Mouse (Mus musculus) heart, adult 11 months (tissue): ENCODE measurements around the gene Shroom2.
"Not testable (repeated sequence)": the region's sequence is repeated elsewhere in the genome, so short reads cannot be mapped to it uniquely, and the experiment has no call there.

ENCODE experiments used
- DNase-seq: peaks from one replicate; pipeline ENCODE4 v3.0.0; 2022

Gene Shroom2

GRCm38 (mm10) chrX:152768891-152769599 is at the start of gene Shroom2:
Gene Shroom2 (minus strand): TSS chrX:152769465.
- peak; percentile 87 for DNase-seq

- no peak for DNase-seq
Observed at GRCm38 (mm10) chrX:152818996-152819395, 49.7 kb upstream of the Shroom2 start.

- DNase-seq = no peak
Observed at GRCm38 (mm10) chrX:152813339-152813738, 44.1 kb upstream of the Shroom2 start.

- DNase-seq = no peak
Observed at GRCm38 (mm10) chrX:152805317-152805716, 36.1 kb upstream of the Shroom2 start.

GRCm38 (mm10) chrX:152788611-152789010 is 19.3 kb upstream of the Shroom2 start:
- DNase-seq = no peak

- no peak for DNase-seq
Observed at GRCm38 (mm10) chrX:152788129-152788528, 18.9 kb upstream of the Shroom2 start.

- DNase-seq = no peak
Observed at GRCm38 (mm10) chrX:152781720-152782403, 12.6 kb upstream of the Shroom2 start, which contains the start of gene Gpr143. Gene Gpr143 (plus strand): TSS chrX:152781921.

- DNase-seq = peak; percentile 95
Observed at GRCm38 (mm10) chrX:152769600-152770157, 414 bp upstream of the Shroom2 start.

- no peak for DNase-seq
Observed at GRCm38 (mm10) chrX:152764171-152764570, 5.1 kb downstream of the Shroom2 start.

GRCm38 (mm10) chrX:152762855-152763254 is 6.4 kb downstream of the Shroom2 start:
- no peak for DNase-seq

GRCm38 (mm10) chrX:152762437-152762836 is 6.8 kb downstream of the Shroom2 start:
- DNase-seq = no peak

- DNase-seq = no peak
Observed at GRCm38 (mm10) chrX:152756293-152756692, 13.0 kb downstream of the Shroom2 start.

GRCm38 (mm10) chrX:152755819-152756218 is 13.4 kb downstream of the Shroom2 start:
- DNase-seq = no peak

GRCm38 (mm10) chrX:152745925-152746324 is 23.3 kb downstream of the Shroom2 start:
- DNase-seq = no peak

GRCm38 (mm10) chrX:152743642-152744041 is 25.6 kb downstream of the Shroom2 start:
- no peak for DNase-seq

- no peak for DNase-seq
Observed at GRCm38 (mm10) chrX:152738759-152739368, 30.4 kb downstream of the Shroom2 start.

- no peak for DNase-seq
Observed at GRCm38 (mm10) chrX:152738191-152738590, 31.1 kb downstream of the Shroom2 start.

- DNase-seq = no peak
Observed at GRCm38 (mm10) chrX:152735283-152735682, 34.0 kb downstream of the Shroom2 start.

GRCm38 (mm10) chrX:152716693-152717092 is 52.6 kb downstream of the Shroom2 start:
- DNase-seq = no peak

- DNase-seq = not testable (repeated sequence)
Observed at GRCm38 (mm10) chrX:152710715-152711114, 58.5 kb downstream of the Shroom2 start.

GRCm38 (mm10) chrX:152708359-152708758 is 60.9 kb downstream of the Shroom2 start:
- DNase-seq = no peak

GRCm38 (mm10) chrX:152705397-152705796 is 63.9 kb downstream of the Shroom2 start:
- DNase-seq = peak; percentile 88

GRCm38 (mm10) chrX:152703624-152704023 is 65.6 kb downstream of the Shroom2 start:
- DNase-seq = no peak

- DNase-seq = no peak
Observed at GRCm38 (mm10) chrX:152701679-152702078, 67.6 kb downstream of the Shroom2 start.
